Mouse (Mus musculus) lung, adult 2 months (tissue): ENCODE measurements around the gene Myh14. TPM values are rescaled to one million over a fixed set of nuclear protein-coding genes. Genes with fewer than 3 reads are reported as not detected.

Experiments
- DNase-seq: peaks from one replicate; pipeline ENCODE4 v3.0.0; 2022
- H3K4me1 ChIP-seq: fragments of 200-500 bp; 2 replicates; pipeline ENCODE4 v1.6.1; 2011; ENCODE audit warnings: low read length; ENCODE audit not compliant: control insufficient read depth, insufficient read depth
- H3K4me3 ChIP-seq: fragments of 200-500 bp; replicated peaks from 2 replicates; pipeline ENCODE3; 2011; ENCODE audit warnings: low read depth, mild to moderate bottlenecking, control low read depth, low read length; ENCODE audit errors: extremely low read depth
- CTCF ChIP-seq: fragments of 200-500 bp; IDR thresholded peaks from 2 replicates; pipeline ENCODE4 v1.5.1; 2011; ENCODE audit warnings: mild to moderate bottlenecking, low read length, control low read depth; ENCODE audit not compliant: insufficient read depth
- POLR2A ChIP-seq: fragments of 200-500 bp; IDR thresholded peaks from 2 replicates; pipeline ENCODE4 v1.6.1; 2011; ENCODE audit warnings: low read depth, mild to moderate bottlenecking, control low read depth, low read length, borderline replicate concordance; ENCODE audit errors: extremely low read depth
- WGBS: fragments of 180-500 bp; shearing (Covaris S2); methylation state at CpG from one replicate; pipeline ENCODE4 v1.1.7; 2018; 5-methylcytosine and 5-hydroxymethylcytosine counted together
- polyA plus RNA-seq: library from polyadenylated mRNA; depleted of rRNA; stranded (reverse); fragments of >200 nt; gene quantifications from 2 replicates; pipeline ENCODE4 v1.2.3, GENCODE M21; 2012

Gene Myh14
- polyA plus RNA-seq, 1 experiment: 223 TPM

- peaks cover 5% of the 10 kb centered on the region; the same call in 1 of the 2 replicates for H3K4me1 ChIP-seq
- 44% methylated on average over 7 of the region's 7 CpGs for WGBS
- DNase-seq: no peak
- no peak overlapping the region for H3K4me3 ChIP-seq
- TF ChIP-seq CTCF (no peak), POLR2A (no peak)
Observed at GRCm38 (mm10) chr7:44697980-44698379, 27.3 kb upstream of the Myh14 start.

DNA sequence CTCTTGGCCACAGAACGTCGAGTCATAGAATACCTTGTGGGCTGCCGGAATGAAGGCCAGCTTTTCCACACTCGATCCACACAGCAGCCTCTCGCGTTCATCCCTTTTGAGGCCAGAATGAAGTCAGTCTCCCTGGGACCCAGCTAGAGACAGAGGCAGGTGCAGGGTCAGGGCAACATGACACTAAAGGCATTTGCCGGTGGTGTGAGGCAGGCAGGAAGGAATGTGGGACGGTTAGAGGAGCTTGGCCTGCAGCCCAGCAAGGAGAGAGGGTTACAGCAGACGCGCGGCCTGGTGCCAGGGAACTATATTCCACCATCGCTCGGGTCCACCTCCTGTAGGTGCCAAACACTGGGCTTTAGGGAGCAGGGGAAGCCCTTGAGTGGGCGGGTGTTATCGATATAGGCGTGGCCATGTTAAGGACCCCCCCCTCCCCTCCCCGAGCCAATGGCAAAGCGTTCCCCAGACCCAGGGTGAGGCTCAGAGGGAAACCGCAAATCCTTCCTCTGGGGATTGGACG lies 26.6 kb upstream of the Myh14 start:
- H3K4me1 ChIP-seq: peaks cover 5% of the 10 kb centered on the region; the same call in 1 of the 2 replicates
- no peak overlapping the region for H3K4me3 ChIP-seq
- TF ChIP-seq POLR2A: no peak
- TF ChIP-seq CTCF: no peak
- DNase-seq: peak; percentile 81
- WGBS: 9% methylated on average over 20 of the region's 20 CpGs

- WGBS: 66% methylated on average over 4 of the region's 4 CpGs
- Histone ChIP-seq H3K4me3 (no peak overlapping the region), H3K4me1 (peaks cover 5% of the 10 kb centered on the region; the same call in 1 of the 2 replicates)
- DNase-seq: peak; percentile 32
- no peak for TF ChIP-seq CTCF
- TF ChIP-seq POLR2A: no peak
Observed at GRCm38 (mm10) chr7:44695223-44695622, 24.6 kb upstream of the Myh14 start.

- Histone ChIP-seq H3K4me3 (no peak overlapping the region), H3K4me1 (peaks cover 5% of the 10 kb centered on the region; the same call in 1 of the 2 replicates)
- TF ChIP-seq POLR2A (no peak), CTCF (no peak)
- WGBS: 52% methylated on average over 10 of the region's 10 CpGs
- peak; percentile 34 for DNase-seq
Observed at GRCm38 (mm10) chr7:44693427-44694175, 23.0 kb upstream of the Myh14 start.

- 87% methylated on average over 7 of the region's 7 CpGs for WGBS
- Histone ChIP-seq H3K4me1 (0 out of 2 replicates have a peak, but pooled peaks cover 2% of the 10 kb centered on the region), H3K4me3 (no peak overlapping the region)
- DNase-seq: no peak
- TF ChIP-seq POLR2A (no peak), CTCF (no peak)
Observed at GRCm38 (mm10) chr7:44689331-44689730, 18.7 kb upstream of the Myh14 start.

GRCm38 (mm10) chr7:44688890-44689289 lies 18.2 kb upstream of the Myh14 start:
- no peaks in the 10 kb centered on the region for H3K4me1 ChIP-seq
- DNase-seq: no peak
- no peak overlapping the region for H3K4me3 ChIP-seq
- no peak for TF ChIP-seq POLR2A
- 0 out of 2 replicates have a peak, but pooled peaks have one; percentile 25 for TF ChIP-seq CTCF
- 72% methylated on average over 3 of the region's 3 CpGs for WGBS

- DNase-seq: peak; percentile 77
- TF ChIP-seq CTCF (no peak), POLR2A (no peak)
- WGBS: 40% methylated on average over 17 of the region's 17 CpGs
- H3K4me1 ChIP-seq: no peaks in the 10 kb centered on the region
- no peak overlapping the region for H3K4me3 ChIP-seq
Observed at GRCm38 (mm10) chr7:44685531-44686402, 15.1 kb upstream of the Myh14 start.

DNA sequence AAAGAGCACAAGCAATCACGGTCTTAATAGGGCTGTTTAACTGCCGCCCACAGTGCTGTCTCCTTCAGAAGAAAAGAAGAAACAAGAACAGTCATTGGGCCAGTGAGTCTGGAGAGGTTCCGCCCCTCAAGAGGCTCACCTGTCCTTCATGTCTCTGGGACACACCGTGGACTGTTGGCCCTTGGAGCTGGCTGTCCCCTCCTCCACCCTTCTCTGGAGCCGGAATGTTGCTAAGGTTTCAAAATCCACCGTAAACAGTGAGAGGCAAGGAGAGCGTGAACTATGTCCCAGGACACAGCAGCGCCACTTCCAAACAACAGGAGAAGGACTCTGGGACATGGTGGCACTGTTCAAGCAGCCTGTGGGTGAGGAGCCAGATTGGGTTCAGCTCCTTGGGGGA lies 13.0 kb upstream of the Myh14 start:
- 54% methylated on average over 8 of the region's 8 CpGs for WGBS
- Histone ChIP-seq H3K4me1 (no peaks in the 10 kb centered on the region), H3K4me3 (no peak overlapping the region)
- peak; percentile 73 for DNase-seq
- TF ChIP-seq POLR2A: peak; percentile 61; the same call in 1 of the 2 replicates
- no peak for TF ChIP-seq CTCF

DNA sequence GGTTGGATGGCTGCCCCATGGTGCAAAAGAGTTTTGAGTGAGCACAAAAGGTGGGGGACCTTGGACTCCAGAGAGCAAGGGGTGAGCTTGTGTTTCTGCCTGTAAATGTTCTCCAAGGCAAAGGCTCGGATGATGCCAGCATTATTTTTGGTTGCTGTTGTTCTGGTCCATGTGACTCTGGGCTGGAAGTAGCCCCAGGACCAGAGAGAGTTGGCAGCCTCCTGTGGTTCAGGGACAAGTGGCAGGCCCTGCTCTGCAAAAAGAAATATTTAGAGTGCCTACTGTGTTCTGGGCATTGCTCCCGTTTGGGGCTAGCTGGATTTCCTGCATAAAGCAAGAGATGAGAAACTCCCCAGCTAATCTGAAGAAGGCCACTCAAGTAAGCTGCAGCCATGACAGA lies 6.0 kb upstream of the Myh14 start:
- peak; percentile 32 for DNase-seq

More for the DNA sequence above, 6.0 kb upstream of the Myh14 start:
- 34% methylated on average over 2 of the region's 2 CpGs for WGBS
- Histone ChIP-seq H3K4me3 (no peak overlapping the region), H3K4me1 (no peaks in the 10 kb centered on the region)
- TF ChIP-seq CTCF (no peak), POLR2A (no peak)
